Mouse (Mus musculus) hindbrain, embryonic 11.5 days (tissue): ENCODE results near the gene Per2. TPM values are rescaled to one million over a fixed set of nuclear protein-coding genes. Genes with fewer than 3 reads are reported as not detected.

ENCODE experiments used
- ATAC-seq: fragments of 200-750 bp; cut with Nextera tagmentation; 2 replicates; pipeline ENCODE4 v1.8.0; 2017; ENCODE audit warnings: mild to moderate bottlenecking, moderate TSS enrichment, moderate library complexity; ENCODE audit not compliant: low FRiP score
- DNase-seq: peaks from one replicate; pipeline ENCODE4 v3.0.0-alpha.2; 2015; ENCODE audit warnings: low spot score
- H3K27ac ChIP-seq: fragments of 300-500 bp; sonication (generic); 2 replicates; pipeline ENCODE4 v1.5.1; 2014; ENCODE audit warnings: mild to moderate bottlenecking, low read depth, low read length
- H3K27me3 ChIP-seq: fragments of 300-500 bp; sonication (generic); 2 replicates; pipeline ENCODE4 v1.6.1; 2014; ENCODE audit warnings: mild to moderate bottlenecking, low read length, moderate library complexity, mixed read lengths; ENCODE audit not compliant: control insufficient read depth, insufficient read depth
- H3K36me3 ChIP-seq: fragments of 300-500 bp; sonication (generic); 2 replicates; pipeline ENCODE4 v1.6.1; 2014; ENCODE audit warnings: mild to moderate bottlenecking, low read length, moderate library complexity, mixed read lengths; ENCODE audit not compliant: control insufficient read depth, insufficient read depth
- H3K4me1 ChIP-seq: fragments of 300-500 bp; sonication (generic); replicated peaks from 2 replicates; pipeline ENCODE4 v1.6.1; 2014; ENCODE audit warnings: low read length, mixed read lengths; ENCODE audit not compliant: control insufficient read depth, insufficient read depth
- H3K4me2 ChIP-seq: fragments of 300-500 bp; sonication (generic); replicated peaks from 2 replicates; pipeline ENCODE4 v1.6.1; 2014; ENCODE audit warnings: mild to moderate bottlenecking, low read depth, low read length
- H3K4me3 ChIP-seq: fragments of 300-500 bp; sonication (generic); 2 replicates; pipeline ENCODE4 v1.5.1; 2014; ENCODE audit warnings: low read depth, low read length
- H3K9ac ChIP-seq: fragments of 300-500 bp; sonication (generic); 2 replicates; pipeline ENCODE4 v1.6.1; 2014; ENCODE audit warnings: low read depth, low read length
- H3K9me3 ChIP-seq: fragments of 300-500 bp; sonication (generic); 2 replicates; pipeline ENCODE4 v1.6.1; 2016; ENCODE audit warnings: low read length; ENCODE audit not compliant: control insufficient read depth
- WGBS: fragments of 180-500 bp; shearing (Covaris S2); extraction: QIAGEN DNeasy Blood & Tissue Kit; methylation state at CpG from one replicate; pipeline ENCODE4 v1.1.7; 2014; 5-methylcytosine and 5-hydroxymethylcytosine counted together
- polyA plus RNA-seq: library from polyadenylated mRNA; unstranded; fragments of >200 nt; fragmentation: Nextera tagmentation; extraction: Ambion mirVana; gene quantifications from 2 replicates; pipeline ENCODE4 v1.2.1, GENCODE M21; 2014

Gene Per2
- polyA plus RNA-seq, 1 experiment from 2014 or later, result 2.8 TPM

DNA sequence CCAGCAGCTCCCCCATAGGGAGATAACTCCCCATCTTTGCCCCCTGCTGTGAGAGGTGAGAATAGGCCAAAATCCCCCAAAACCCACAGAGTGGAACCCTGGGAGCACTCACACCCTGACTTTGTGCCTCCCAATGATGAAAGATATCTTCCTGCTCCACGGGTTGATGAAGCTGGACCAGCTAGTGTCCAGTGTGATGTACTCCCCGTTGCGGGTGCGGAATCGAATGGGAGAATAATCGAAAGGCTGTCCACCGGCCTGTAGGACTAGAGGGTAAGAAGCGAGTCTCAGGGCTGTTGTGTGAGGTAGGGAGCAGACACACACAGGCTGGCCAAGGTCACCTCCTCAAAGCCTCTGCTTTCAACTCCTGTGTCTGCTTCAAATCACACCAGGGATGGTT is 24.2 kb downstream of the Per2 start:
- no peaks in the 10 kb centered on the region for H3K4me1 ChIP-seq
- DNase-seq, result no peak
- no peak overlapping the region for H3K4me3 ChIP-seq
- no peak overlapping the region for H3K27ac ChIP-seq
- no peaks in the 10 kb centered on the region for H3K27me3 ChIP-seq
- no peaks in the 10 kb centered on the region for H3K9me3 ChIP-seq
- H3K4me2 ChIP-seq, result no peak overlapping the region
- WGBS, result 92% methylated on average over 8 of the region's 8 CpGs
- H3K9ac ChIP-seq, result no peak overlapping the region
- no peak for ATAC-seq
- H3K36me3 ChIP-seq, result no peaks in the 10 kb centered on the region

GRCm38 (mm10) chr1:91430761-91431160 is 28.4 kb downstream of the Per2 start:
- no peak for ATAC-seq
- Histone ChIP-seq H3K9ac (no peak overlapping the region), H3K27ac (no peak overlapping the region), H3K36me3 (no peaks in the 10 kb centered on the region), H3K4me3 (no peak overlapping the region), H3K9me3 (no peaks in the 10 kb centered on the region), H3K27me3 (0 out of 2 replicates have a peak, but pooled peaks cover 2% of the 10 kb centered on the region), H3K4me2 (no peak overlapping the region), H3K4me1 (no peaks in the 10 kb centered on the region)
- no peak for DNase-seq
- WGBS, result 80% methylated on average over 7 of the region's 7 CpGs

GRCm38 (mm10) chr1:91429212-91429611 is 29.9 kb downstream of the Per2 start:
- ATAC-seq (no peak), DNase-seq (no peak)
- no peaks in the 10 kb centered on the region for H3K9me3 ChIP-seq
- H3K4me3 ChIP-seq, result no peak overlapping the region
- 91% methylated on average over 10 of the region's 10 CpGs for WGBS
- H3K36me3 ChIP-seq, result no peaks in the 10 kb centered on the region
- H3K27ac ChIP-seq, result no peak overlapping the region
- no peak overlapping the region for H3K9ac ChIP-seq
- no peak overlapping the region for H3K4me2 ChIP-seq
- no peaks in the 10 kb centered on the region for H3K4me1 ChIP-seq
- H3K27me3 ChIP-seq, result 0 out of 2 replicates have a peak, but pooled peaks cover 2% of the 10 kb centered on the region

DNA sequence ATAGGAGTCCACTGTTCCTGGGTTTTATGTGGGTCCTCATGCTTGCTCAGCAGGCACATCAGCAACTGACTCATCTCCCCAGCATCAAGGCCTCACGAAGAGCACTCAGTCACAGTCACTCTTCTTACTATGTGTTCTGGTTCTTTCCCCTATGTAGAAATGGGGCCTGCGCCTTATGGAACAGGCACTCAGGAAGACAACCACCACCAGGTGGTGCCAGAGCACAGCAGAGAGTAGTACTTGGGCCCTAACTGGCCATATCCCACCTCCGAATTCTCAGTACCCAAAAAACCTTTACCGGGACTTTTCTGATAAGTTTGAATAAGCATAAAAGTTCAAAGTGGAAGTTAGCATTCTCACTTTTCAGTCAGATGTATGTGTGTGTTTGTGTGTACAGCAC is 30.5 kb downstream of the Per2 start:
- Histone ChIP-seq H3K27me3 (0 out of 2 replicates have a peak, but pooled peaks cover 2% of the 10 kb centered on the region), H3K9me3 (no peaks in the 10 kb centered on the region), H3K4me1 (no peaks in the 10 kb centered on the region), H3K4me2 (no peak overlapping the region), H3K9ac (no peak overlapping the region), H3K36me3 (no peaks in the 10 kb centered on the region), H3K27ac (no peak overlapping the region), H3K4me3 (no peak overlapping the region)
- WGBS, result 46% methylated on average over 4 of the region's 4 CpGs
- DNase-seq (peak; percentile 86), ATAC-seq (peak; percentile 25)

DNA sequence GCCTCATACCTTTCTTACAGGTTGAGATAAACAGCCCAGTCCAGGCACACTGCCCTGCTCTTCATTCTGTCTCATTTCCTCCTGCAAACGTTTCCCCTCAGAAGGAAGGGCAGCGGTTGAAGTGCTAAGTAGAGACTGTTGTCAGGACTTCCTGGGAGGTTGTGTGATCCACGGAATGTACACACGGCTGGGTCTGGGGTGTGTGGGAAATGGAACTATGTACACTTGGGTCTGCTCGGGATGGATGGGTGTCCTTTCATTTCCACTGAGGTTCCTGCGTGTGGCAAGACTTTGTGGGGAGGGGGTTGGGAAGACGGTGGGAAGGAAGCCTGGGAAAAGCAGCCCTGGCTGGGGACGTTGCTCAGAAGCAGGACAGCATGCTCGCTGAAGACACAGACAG is 32.7 kb downstream of the Per2 start:
- Histone ChIP-seq H3K36me3 (no peaks in the 10 kb centered on the region), H3K9ac (no peak overlapping the region), H3K4me1 (no peaks in the 10 kb centered on the region), H3K27ac (no peak overlapping the region), H3K27me3 (0 out of 2 replicates have a peak, but pooled peaks cover 2% of the 10 kb centered on the region), H3K4me3 (no peak overlapping the region), H3K4me2 (no peak overlapping the region), H3K9me3 (no peaks in the 10 kb centered on the region)
- no peak for DNase-seq
- 87% methylated on average over 9 of the region's 9 CpGs for WGBS
- ATAC-seq, result no peak

- WGBS, result 92% methylated on average over 8 of the region's 8 CpGs
- H3K4me2 ChIP-seq, result no peak overlapping the region
- DNase-seq (no peak), ATAC-seq (no peak)
- H3K27me3 ChIP-seq, result no peaks in the 10 kb centered on the region
- no peak overlapping the region for H3K27ac ChIP-seq
- H3K36me3 ChIP-seq, result no peaks in the 10 kb centered on the region
- H3K9ac ChIP-seq, result no peak overlapping the region
- H3K9me3 ChIP-seq, result no peaks in the 10 kb centered on the region
- no peak overlapping the region for H3K4me3 ChIP-seq
- no peaks in the 10 kb centered on the region for H3K4me1 ChIP-seq
Measured at GRCm38 (mm10) chr1:91420601-91421065, 38.5 kb downstream of the Per2 start.

- Histone ChIP-seq H3K9ac (no peak overlapping the region), H3K4me3 (no peak overlapping the region), H3K36me3 (no peaks in the 10 kb centered on the region), H3K4me1 (peaks cover 5% of the 10 kb centered on the region), H3K9me3 (no peaks in the 10 kb centered on the region), H3K4me2 (no peak overlapping the region), H3K27ac (no peak overlapping the region), H3K27me3 (no peaks in the 10 kb centered on the region)
- WGBS, result 65% methylated on average over 10 of the region's 10 CpGs
- DNase-seq (peak; percentile 27), ATAC-seq (no peak)
Measured at GRCm38 (mm10) chr1:91419862-91420600, 39.1 kb downstream of the Per2 start.

DNA sequence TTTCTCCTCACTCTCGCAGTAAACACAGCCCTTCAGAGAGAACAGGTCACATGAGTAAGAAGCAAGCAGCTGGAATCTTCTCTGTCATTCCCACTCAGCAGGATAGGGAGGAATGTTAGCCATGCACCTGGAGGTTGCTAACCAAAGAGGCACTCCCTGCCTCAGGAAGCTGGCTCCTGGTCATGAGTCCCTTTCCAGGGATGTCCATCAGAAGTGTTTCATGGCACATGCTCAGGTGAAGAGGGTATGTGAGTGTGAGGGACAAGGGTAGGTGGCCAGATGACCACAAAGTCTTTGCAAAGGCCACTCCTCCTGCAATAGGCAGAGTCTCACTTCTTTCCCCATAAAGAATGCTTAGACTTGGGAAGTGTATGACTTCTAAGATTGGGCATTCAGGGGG is 41.1 kb downstream of the Per2 start:
- DNase-seq (no peak), ATAC-seq (no peak)
- no peaks in the 10 kb centered on the region for H3K9me3 ChIP-seq
- peaks cover 5% of the 10 kb centered on the region for H3K4me1 ChIP-seq
- no peaks in the 10 kb centered on the region for H3K36me3 ChIP-seq
- no peak overlapping the region for H3K4me3 ChIP-seq
- no peak overlapping the region for H3K4me2 ChIP-seq
- no peaks in the 10 kb centered on the region for H3K27me3 ChIP-seq
- H3K9ac ChIP-seq, result no peak overlapping the region
- no peak overlapping the region for H3K27ac ChIP-seq
- 80% methylated on average over 1 of the region's 1 CpGs for WGBS

DNA sequence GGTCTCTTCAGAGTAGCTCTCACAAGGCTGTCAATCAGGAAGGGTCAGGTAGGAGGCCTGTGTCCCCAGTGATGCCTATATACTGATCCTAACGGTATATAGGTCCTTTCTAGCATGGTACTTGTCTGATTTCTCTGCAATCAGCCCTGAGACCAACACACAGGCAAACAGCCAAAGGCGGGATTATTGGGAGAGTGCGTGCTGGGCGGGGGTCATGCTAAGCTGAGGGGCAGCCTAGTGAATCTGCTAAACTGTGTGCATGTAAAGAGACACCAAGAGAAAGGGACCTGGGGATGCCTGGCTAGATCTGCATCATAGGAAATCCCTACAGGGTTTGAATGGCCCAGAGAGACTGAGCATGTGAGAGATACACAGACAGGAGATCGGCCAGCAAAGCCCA is 43.8 kb downstream of the Per2 start:
- Histone ChIP-seq H3K4me1 (peaks cover 13% of the 10 kb centered on the region), H3K9me3 (no peaks in the 10 kb centered on the region), H3K4me3 (no peak overlapping the region), H3K27ac (peak overlapping the region; percentile 97), H3K4me2 (no peak overlapping the region), H3K9ac (peak overlapping the region; percentile 61), H3K27me3 (no peaks in the 10 kb centered on the region), H3K36me3 (no peaks in the 10 kb centered on the region)
- ATAC-seq (no peak), DNase-seq (peak; percentile 23)
- WGBS, result 70% methylated on average over 5 of the region's 5 CpGs
